22 mouse cellular contexts compared by ENCODE assay signal in genomic region chr7:145301008-145301340, GRCm38 (mm10). TPM values are rescaled to one million over a fixed set of nuclear protein-coding genes. Genes with fewer than 3 reads are reported as not detected.
A peak's percentile ranks its signal among the peaks of the same experiment; 100 is the strongest.
DNase-seq lines count a peak whose midpoint lies in the region; ATAC-seq and TF ChIP-seq lines count a peak whose summit lies in the region.
"Had no signal": no experiment of that assay in that cellular context is flagged by ENCODE, and none has a peak within 500 bp of the region (broad histone marks: within the 10 kb centered on the region; RNA-seq: fewer than 3 reads in every experiment).

No protein-coding gene starts in this region.

- H3K79me2 ChIP-seq in heart, adult 2 months (replicated peaks; ENCODE audit: control insufficient read depth, insufficient read depth, low read length): no peaks in the 10 kb centered on the region

- no peaks in the 10 kb centered on the region for H3K36me3 ChIP-seq in heart, adult 2 months (ENCODE audit: control insufficient read depth, insufficient read depth, low read length)
- H3K36me3 ChIP-seq in limb, embryonic 13.5 days: no peaks in the 10 kb centered on the region
- H3K36me3 ChIP-seq in limb, embryonic 10.5 days: no peaks in the 10 kb centered on the region
- no peaks in the 10 kb centered on the region for H3K36me3 ChIP-seq in embryonic facial prominence, embryonic 14.5 days (ENCODE audit: control insufficient read depth, insufficient read depth, low read length)
- no peaks in the 10 kb centered on the region for H3K36me3 ChIP-seq in stomach, embryonic 15.5 days
- H3K36me3 ChIP-seq: embryonic facial prominence, embryonic 12.5 days; forebrain, embryonic 12.5 days; heart, embryonic 13.5 days; neural tube, embryonic 12.5 days had no signal

- no peaks in the 10 kb centered on the region for H3K27me3 ChIP-seq in heart, adult 2 months (ENCODE audit: control insufficient read depth, insufficient read depth, low read length)
- no peaks in the 10 kb centered on the region for H3K27me3 ChIP-seq in limb, embryonic 13.5 days
- 0 out of 2 replicates have a peak, but pooled peaks cover 4% of the 10 kb centered on the region for H3K27me3 ChIP-seq in limb, embryonic 10.5 days (ENCODE audit: low read depth, poor library complexity, severe bottlenecking)
- H3K27me3 ChIP-seq in embryonic facial prominence, embryonic 14.5 days (replicated peaks; ENCODE audit: control insufficient read depth, insufficient read depth, low read length): no peaks in the 10 kb centered on the region
- H3K27me3 ChIP-seq in stomach, embryonic 15.5 days (replicated peaks): no peaks in the 10 kb centered on the region
- H3K27me3 ChIP-seq: embryonic facial prominence, embryonic 12.5 days; forebrain, embryonic 12.5 days; heart, embryonic 13.5 days had no signal

- H3K27ac ChIP-seq in heart, adult 2 months: peak overlapping the region; percentile 79
- H3K27ac ChIP-seq in limb, embryonic 13.5 days: no peak overlapping the region
- H3K27ac ChIP-seq in limb, embryonic 10.5 days: no peak overlapping the region; the same call in 1 of the 2 replicates
- peak overlapping the region; percentile 56 for H3K27ac ChIP-seq in embryonic facial prominence, embryonic 14.5 days (replicated peaks; ENCODE audit: low read depth, low read length)
- peak overlapping the region; percentile 48; the same call in 1 of the 2 replicates for H3K27ac ChIP-seq in stomach, embryonic 15.5 days
- H3K27ac ChIP-seq: embryonic facial prominence, embryonic 12.5 days; forebrain, embryonic 12.5 days; heart, embryonic 13.5 days; hindbrain, postnatal 0 days; liver, embryonic 14.5 days; neural tube, embryonic 12.5 days had no signal

- peak overlapping the region; percentile 54 for H3K9ac ChIP-seq in heart, adult 2 months (ENCODE audit: low read depth, low read length)
- no peak overlapping the region for H3K9ac ChIP-seq in limb, embryonic 13.5 days
- no peak overlapping the region; the same call in 1 of the 2 replicates for H3K9ac ChIP-seq in embryonic facial prominence, embryonic 14.5 days (ENCODE audit: low read depth, low read length)
- H3K9ac ChIP-seq in stomach, embryonic 15.5 days: no peak overlapping the region
- H3K9ac ChIP-seq: embryonic facial prominence, embryonic 12.5 days; forebrain, embryonic 12.5 days; heart, embryonic 13.5 days; liver, embryonic 14.5 days had no signal

- H3K4me3 ChIP-seq in heart, adult 2 months: peak overlapping the region; percentile 36
- H3K4me3 ChIP-seq in limb, embryonic 13.5 days: no peak overlapping the region
- H3K4me3 ChIP-seq in limb, embryonic 10.5 days: no peak overlapping the region
- 0 out of 2 replicates have a peak overlapping the region, but pooled peaks have one; percentile 10 for H3K4me3 ChIP-seq in embryonic facial prominence, embryonic 14.5 days (ENCODE audit: low read depth, low read length)
- H3K4me3 ChIP-seq in stomach, embryonic 15.5 days (replicated peaks): peak overlapping the region; percentile 12; the same call in 1 of the 2 replicates
- H3K4me3 ChIP-seq: embryonic facial prominence, embryonic 12.5 days; forebrain, embryonic 12.5 days; heart, embryonic 13.5 days; neural tube, embryonic 12.5 days had no signal

- TF ChIP-seq EP300 in heart, adult 2 months (IDR thresholded peaks at IDR 0.05; ENCODE audit: insufficient read depth, low read depth, low read length): no peak

- intact Hi-C loops in heart, adult 2 months (cut with DNase I): no loop called here

- ATAC-seq in limb, embryonic 13.5 days (ENCODE audit: low FRiP score, low read depth): no peak
- no peak for ATAC-seq in embryonic facial prominence, embryonic 14.5 days (ENCODE audit: low read depth)
- ATAC-seq in stomach, embryonic 15.5 days (ENCODE audit: insufficient read depth, low FRiP score, low read depth): no peak
- ATAC-seq: hindbrain, postnatal 0 days had no signal

- no peak for TF ChIP-seq CTCF in heart, adult 2 months (IDR thresholded peaks at IDR 0.05)

- no peak for TF ChIP-seq POLR2A in heart, adult 2 months (IDR thresholded peaks at IDR 0.05; ENCODE audit: insufficient read depth, low read depth, low read length)

- H3K9me3 ChIP-seq in limb, embryonic 13.5 days: no peaks in the 10 kb centered on the region
- no peaks in the 10 kb centered on the region for H3K9me3 ChIP-seq in limb, embryonic 10.5 days (replicated peaks)
- no peaks in the 10 kb centered on the region for H3K9me3 ChIP-seq in embryonic facial prominence, embryonic 14.5 days (ENCODE audit: control insufficient read depth, low read length)
- H3K9me3 ChIP-seq in stomach, embryonic 15.5 days: no peaks in the 10 kb centered on the region
- H3K9me3 ChIP-seq: embryonic facial prominence, embryonic 12.5 days; forebrain, embryonic 12.5 days; heart, embryonic 13.5 days; neural tube, embryonic 12.5 days had no signal

- 0 out of 2 replicates have a peak overlapping the region, but pooled peaks have one; percentile 2 for H3K4me2 ChIP-seq in limb, embryonic 13.5 days (replicated peaks)
- H3K4me2 ChIP-seq in embryonic facial prominence, embryonic 14.5 days (ENCODE audit: low read depth, low read length): peak overlapping the region; percentile 3; the same call in 1 of the 2 replicates
- H3K4me2 ChIP-seq in stomach, embryonic 15.5 days: peak overlapping the region; percentile 52; the same call in 1 of the 2 replicates
- H3K4me2 ChIP-seq: embryonic facial prominence, embryonic 12.5 days; forebrain, embryonic 12.5 days; heart, embryonic 13.5 days; neural tube, embryonic 12.5 days had no signal

- no peaks in the 10 kb centered on the region; the same call in 1 of the 2 replicates for H3K4me1 ChIP-seq in heart, adult 2 months (ENCODE audit: control insufficient read depth, insufficient read depth, low read length)
- H3K4me1 ChIP-seq in limb, embryonic 13.5 days: peaks cover 34% of the 10 kb centered on the region
- peaks cover 38% of the 10 kb centered on the region for H3K4me1 ChIP-seq in limb, embryonic 10.5 days
- H3K4me1 ChIP-seq in embryonic facial prominence, embryonic 14.5 days (ENCODE audit: control insufficient read depth, insufficient read depth, low read length): peaks cover 28% of the 10 kb centered on the region
- H3K4me1 ChIP-seq in stomach, embryonic 15.5 days: peaks cover 34% of the 10 kb centered on the region

- no peak for DNase-seq in heart, adult 2 months
- DNase-seq in heart, adult 8-10 months (ENCODE audit: low spot score): no peak
- no peak for DNase-seq in limb, embryonic 10.5 days (ENCODE audit: low spot score)
- DNase-seq in embryonic facial prominence, embryonic 14.5 days (ENCODE audit: low spot score): no peak
- no peak for DNase-seq in adrenal gland, postnatal 14 days
- DNase-seq in cerebellum, postnatal 14 days: no peak
- DNase-seq: spleen, adult 18-20 months; thymus, postnatal 25 days had no signal

RNA-seq across cellular contexts. Expression of gene Mrgprf, which starts 0.3 kb away (rescaled TPM):
- 1 to 10 TPM; 2.9 to 4.0 TPM for total RNA-seq in heart, adult 2 months (2021)
- 10.8 and 16.4 TPM in 2 replicates for polyA plus RNA-seq in heart, adult 2 months (2012; rRNA removed)
- 1 to 10 TPM; 1.7 to 2.9 (median 2.5) TPM for total RNA-seq in heart, adult 8-10 months (2022)
- polyA plus RNA-seq in limb, embryonic 13.5 days (2015; fragmentation: Nextera tagmentation; extraction: Ambion mirVana): 1.3 and 1.4 TPM in 2 replicates
- 0.09 TPM in 1 of 2 replicates, not detected in the other for polyA plus RNA-seq in limb, embryonic 10.5 days (2016; fragmentation: Nextera tagmentation; extraction: Ambion mirVana)
- 7.5 and 10.0 TPM in 2 replicates for polyA plus RNA-seq in embryonic facial prominence, embryonic 14.5 days (2014; fragmentation: Nextera tagmentation; extraction: Ambion mirVana)
- 2.8 and 4.5 TPM in 2 replicates for polyA plus RNA-seq in stomach, embryonic 15.5 days (2015; fragmentation: Nextera tagmentation; extraction: Ambion mirVana)
- 2.0 and 2.7 TPM in 2 replicates for total RNA-seq in adrenal gland, postnatal 14 days (2021)

RNA-seq across cellular contexts. Expression of gene Mrgprd, which starts 13.7 kb away (rescaled TPM):
- not detected for total RNA-seq in heart, adult 2 months (2021)
- not detected in 2 replicates for polyA plus RNA-seq in heart, adult 2 months (2012; rRNA removed)
- not detected for total RNA-seq in heart, adult 8-10 months (2022)
- not detected in 2 replicates for polyA plus RNA-seq in limb, embryonic 13.5 days (2015; fragmentation: Nextera tagmentation; extraction: Ambion mirVana)
- polyA plus RNA-seq in limb, embryonic 10.5 days (2016; fragmentation: Nextera tagmentation; extraction: Ambion mirVana): not detected in 2 replicates
- not detected in 2 replicates for polyA plus RNA-seq in embryonic facial prominence, embryonic 14.5 days (2014; fragmentation: Nextera tagmentation; extraction: Ambion mirVana)
- not detected in 2 replicates for polyA plus RNA-seq in stomach, embryonic 15.5 days (2015; fragmentation: Nextera tagmentation; extraction: Ambion mirVana)
- not detected in 2 replicates for total RNA-seq in adrenal gland, postnatal 14 days (2021)
- total RNA-seq: adrenal gland, postnatal 4 days; gastrocnemius, postnatal 36 days; heart, postnatal 4 days; hindbrain, postnatal 0 days; left cerebral cortex, postnatal 25 days; midbrain, postnatal 0 days had no signal
- polyA plus RNA-seq: embryonic facial prominence, embryonic 12.5 days; forebrain, embryonic 12.5 days; heart, embryonic 13.5 days; hindbrain, postnatal 0 days; liver, embryonic 14.5 days; midbrain, postnatal 0 days; stomach, embryonic 14.5 days had no signal

RNA-seq across cellular contexts. Expression of gene Tpcn2, which starts 17.2 kb away (rescaled TPM):
- total RNA-seq in heart, adult 2 months (2021): 1 to 10 TPM; 1.9 to 3.0 TPM
- polyA plus RNA-seq in heart, adult 2 months (2012; rRNA removed): 7.9 and 8.7 TPM in 2 replicates
- total RNA-seq in heart, adult 8-10 months (2022): 1 to 10 TPM; 1.7 to 4.7 (median 2.5) TPM
- 12.6 TPM in 2 replicates for polyA plus RNA-seq in limb, embryonic 13.5 days (2015; fragmentation: Nextera tagmentation; extraction: Ambion mirVana)
- polyA plus RNA-seq in limb, embryonic 10.5 days (2016; fragmentation: Nextera tagmentation; extraction: Ambion mirVana): 7.2 TPM in 2 replicates
- polyA plus RNA-seq in embryonic facial prominence, embryonic 14.5 days (2014; fragmentation: Nextera tagmentation; extraction: Ambion mirVana): 3.6 and 3.7 TPM in 2 replicates
- polyA plus RNA-seq in stomach, embryonic 15.5 days (2015; fragmentation: Nextera tagmentation; extraction: Ambion mirVana): 9.1 and 10.3 TPM in 2 replicates
- 13.3 and 16.8 TPM in 2 replicates for total RNA-seq in adrenal gland, postnatal 14 days (2021)

Comparison
In these comparisons a context has a peak if more than half of its experiments do, and no peak if none do; other contexts are left out.
1. H3K27ac ChIP-seq: peak in heart, adult 2 months (single experiment), embryonic facial prominence, embryonic 14.5 days (single experiment) and stomach, embryonic 15.5 days (single experiment); none in limb, embryonic 13.5 days (single experiment) and limb, embryonic 10.5 days (single experiment).
2. H3K4me3 ChIP-seq: peak in heart, adult 2 months (single experiment), embryonic facial prominence, embryonic 14.5 days (single experiment) and stomach, embryonic 15.5 days (single experiment); none in limb, embryonic 13.5 days (single experiment) and limb, embryonic 10.5 days (single experiment).
3. H3K4me2 ChIP-seq: peak in every context shown above with its lines; median percentile 52 in stomach, embryonic 15.5 days; 3 in embryonic facial prominence, embryonic 14.5 days; 2 in limb, embryonic 13.5 days.